Mouse (Mus musculus): ENCODE data around the gene Mcf2l.

Gene Mcf2l

DNA sequence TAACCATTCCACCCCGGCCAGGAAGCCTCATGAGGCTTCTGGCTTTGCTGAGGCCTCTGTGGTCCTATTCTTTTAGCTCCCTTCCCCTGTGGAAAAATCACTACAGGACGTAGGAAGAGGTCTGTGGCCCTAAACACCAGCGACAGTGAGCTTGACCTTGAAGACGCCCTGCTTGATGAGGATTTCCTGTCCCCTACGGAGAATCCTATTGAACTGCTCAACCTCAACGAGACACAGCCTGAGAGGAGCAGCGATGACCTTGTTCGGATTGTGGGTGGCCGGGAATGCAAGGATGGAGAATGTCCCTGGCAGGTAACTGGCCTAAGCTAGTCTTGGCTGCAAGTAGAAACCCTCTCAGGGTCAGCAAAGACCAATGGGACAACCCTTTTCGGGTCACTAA is 176.9 kb downstream of the Mcf2l start:
- Histone ChIP-seq H3K9me3 (ENCODE audit: low read length) (peaks cover 12% of the 10 kb centered on the region), H3K27me3 (ENCODE audit: insufficient read depth, low read length) (no peaks in the 10 kb centered on the region), H3K4me1 (replicated peaks; ENCODE audit: low read depth, low read length) (peaks cover 8% of the 10 kb centered on the region), H3K36me3 (ENCODE audit: insufficient read depth, low read length) (no peaks in the 10 kb centered on the region), H3K4me3 (replicated peaks; ENCODE audit: low read length) (no peak overlapping the region)
- TF ChIP-seq NANOG (IDR thresholded peaks at IDR 0.05; ENCODE audit: borderline replicate concordance, low read length), result peak; percentile 93
- no peak for TF ChIP-seq POU5F1 (IDR thresholded peaks at IDR 0.05; ENCODE audit: borderline replicate concordance, low read length)
- no peak for TF ChIP-seq CTCF (conservative IDR thresholded peaks at IDR 0.05; ENCODE audit: low read length)

DNA sequence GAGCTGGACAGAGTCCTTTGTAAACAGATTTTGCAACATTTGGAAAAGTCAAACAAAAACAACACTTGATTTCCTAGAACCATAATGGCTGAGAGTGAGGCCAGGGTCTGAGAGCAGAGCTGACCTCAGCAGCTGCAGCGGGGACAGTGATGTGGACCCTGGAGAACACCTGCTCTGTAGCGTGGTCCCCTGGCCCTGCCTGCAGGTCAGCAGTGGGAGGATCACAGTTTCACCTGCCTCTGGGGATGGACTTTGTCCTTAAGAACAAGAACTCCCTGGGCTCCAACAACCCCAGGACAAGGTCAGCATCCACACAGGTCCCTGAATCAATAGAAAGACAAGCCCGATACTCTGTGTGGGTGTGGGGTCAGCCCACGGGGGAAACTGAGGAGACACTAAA is 183.7 kb downstream of the Mcf2l start:
- TF ChIP-seq POU5F1 (IDR thresholded peaks at IDR 0.05; ENCODE audit: borderline replicate concordance, low read length) (no peak), CTCF (conservative IDR thresholded peaks at IDR 0.05; ENCODE audit: low read length) (no peak), NANOG (IDR thresholded peaks at IDR 0.05; ENCODE audit: borderline replicate concordance, low read length) (no peak)
- H3K27me3 ChIP-seq (ENCODE audit: insufficient read depth, low read length), result no peaks in the 10 kb centered on the region
- no peaks in the 10 kb centered on the region for H3K9me3 ChIP-seq (ENCODE audit: low read length)
- H3K4me1 ChIP-seq (replicated peaks; ENCODE audit: low read depth, low read length), result peaks cover 13% of the 10 kb centered on the region; the same call in 1 of the 2 replicates
- no peak overlapping the region for H3K4me3 ChIP-seq (replicated peaks; ENCODE audit: low read length)
- H3K36me3 ChIP-seq (ENCODE audit: insufficient read depth, low read length), result no peaks in the 10 kb centered on the region

DNA sequence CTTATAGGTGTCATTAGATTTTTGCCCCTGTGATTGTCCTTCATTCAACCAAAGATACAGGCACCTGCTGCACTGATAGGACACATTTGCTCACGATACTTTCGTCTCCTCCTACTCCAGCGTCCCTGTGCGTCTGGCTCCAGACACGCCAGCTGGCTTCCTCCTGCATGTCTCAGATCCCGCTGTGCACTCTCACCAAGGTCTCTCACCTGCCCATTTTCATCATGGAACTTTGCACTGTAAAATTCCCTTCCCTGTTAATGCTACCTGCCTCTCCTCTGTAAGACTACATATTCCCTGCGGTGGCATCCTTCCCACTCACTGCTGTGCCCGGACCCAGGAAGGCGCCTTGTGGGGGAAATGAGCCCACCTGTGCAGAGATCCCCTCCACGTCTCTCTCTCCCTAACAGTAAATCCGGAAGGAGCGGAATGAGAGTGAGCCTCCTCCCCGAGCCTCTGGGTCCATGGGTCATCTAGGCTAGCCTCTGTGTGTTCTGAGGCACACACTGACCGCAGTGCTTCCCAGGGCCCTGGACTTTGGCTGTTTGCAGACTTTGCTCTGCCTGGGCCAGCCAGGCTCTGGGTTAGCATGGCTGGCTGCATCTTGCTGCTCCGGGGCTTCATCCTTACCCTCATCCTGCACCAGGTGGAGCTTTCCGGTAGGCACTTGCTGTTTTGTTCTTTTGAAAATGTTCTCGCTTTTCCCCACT is 187.0 kb downstream of the Mcf2l start, which contains the start of gene Proz:
Proz (plus strand) TSS at position 474 of the 710 bp plus-strand sequence.
- H3K4me3 ChIP-seq (replicated peaks; ENCODE audit: low read length), result peak within 1 kb of the TSS; percentile 10; the same call in 1 of the 2 replicates
- H3K4me1 ChIP-seq (replicated peaks; ENCODE audit: low read depth, low read length), result peaks cover 11% of the 10 kb centered on the region; the same call in 1 of the 2 replicates
- 0 out of 2 replicates have a peak, but pooled peaks cover 5% of the 10 kb centered on the region for H3K27me3 ChIP-seq (ENCODE audit: insufficient read depth, low read length)
- TF ChIP-seq POU5F1 (IDR thresholded peaks at IDR 0.05; ENCODE audit: borderline replicate concordance, low read length) (no peak), NANOG (IDR thresholded peaks at IDR 0.05; ENCODE audit: borderline replicate concordance, low read length) (no peak), CTCF (conservative IDR thresholded peaks at IDR 0.05; ENCODE audit: low read length) (no peak)
- no peaks in the 10 kb centered on the region for H3K36me3 ChIP-seq (ENCODE audit: insufficient read depth, low read length)
- H3K9me3 ChIP-seq (ENCODE audit: low read length), result no peaks in the 10 kb centered on the region

DNA sequence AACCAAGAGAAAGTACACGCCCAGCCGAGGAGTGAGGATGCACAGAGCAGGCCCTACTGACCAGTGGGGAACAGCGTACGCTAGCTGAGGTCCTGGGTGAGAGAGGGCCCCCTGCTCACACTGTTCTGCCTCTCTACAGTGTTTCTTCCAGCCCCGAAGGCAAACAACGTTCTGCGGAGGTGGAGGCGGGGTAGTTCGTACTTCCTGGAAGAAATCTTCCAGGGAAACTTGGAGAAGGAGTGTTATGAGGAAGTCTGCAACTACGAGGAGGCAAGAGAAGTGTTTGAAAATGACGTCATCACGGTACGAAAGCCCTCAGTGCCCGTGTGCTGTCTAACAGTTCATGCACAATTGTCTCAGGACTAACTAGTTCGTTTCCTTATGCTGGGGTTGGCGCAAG is 189.5 kb downstream of the Mcf2l start:
- Histone ChIP-seq H3K4me1 (replicated peaks; ENCODE audit: low read depth, low read length) (peaks cover 8% of the 10 kb centered on the region; the same call in 1 of the 2 replicates), H3K9me3 (ENCODE audit: low read length) (no peaks in the 10 kb centered on the region), H3K27me3 (ENCODE audit: insufficient read depth, low read length) (0 out of 2 replicates have a peak, but pooled peaks cover 5% of the 10 kb centered on the region), H3K4me3 (replicated peaks; ENCODE audit: low read length) (no peak overlapping the region), H3K36me3 (ENCODE audit: insufficient read depth, low read length) (no peaks in the 10 kb centered on the region)
- no peak for TF ChIP-seq CTCF (conservative IDR thresholded peaks at IDR 0.05; ENCODE audit: low read length)
- no peak for TF ChIP-seq POU5F1 (IDR thresholded peaks at IDR 0.05; ENCODE audit: borderline replicate concordance, low read length)
- TF ChIP-seq NANOG (IDR thresholded peaks at IDR 0.05; ENCODE audit: borderline replicate concordance, low read length), result no peak

Data from E14TG2a.4 (cell line).